Mouse (Mus musculus) thymus, adult 2 months (tissue): Measurements from ENCODE around the gene Matn1. TPM values are rescaled to one million over a fixed set of nuclear protein-coding genes. Genes with fewer than 3 reads are reported as not detected.
A peak's percentile ranks its signal among the peaks of the same experiment; 100 is the strongest.

ENCODE experiments used
- DNase-seq: peaks from one replicate; pipeline ENCODE4 v3.0.0; 2021
- H3K27ac ChIP-seq: fragments of 200-500 bp; 2 replicates; pipeline ENCODE4 v1.5.1; 2012; ENCODE audit warnings: low read length, control low read depth; ENCODE audit not compliant: control insufficient read depth, insufficient read depth
- H3K27me3 ChIP-seq: fragments of 200-500 bp; 2 replicates; pipeline ENCODE4 v1.6.1; 2012; ENCODE audit warnings: mild to moderate bottlenecking, low read length, moderate library complexity, mixed read lengths; ENCODE audit not compliant: control insufficient read depth, insufficient read depth
- H3K36me3 ChIP-seq: fragments of 200-500 bp; 2 replicates; pipeline ENCODE4 v1.6.1; 2012; ENCODE audit warnings: mild to moderate bottlenecking, low read length, moderate library complexity; ENCODE audit not compliant: control insufficient read depth, insufficient read depth
- H3K4me1 ChIP-seq: fragments of 200-500 bp; replicated peaks from 2 replicates; pipeline ENCODE4 v1.6.1; 2012; ENCODE audit warnings: low read length; ENCODE audit not compliant: control insufficient read depth, insufficient read depth
- H3K4me3 ChIP-seq: fragments of 200-500 bp; 2 replicates; pipeline ENCODE4 v1.5.1; 2012; ENCODE audit warnings: mild to moderate bottlenecking, low read length, control low read depth, moderate library complexity; ENCODE audit not compliant: control insufficient read depth, insufficient read depth
- CTCF ChIP-seq: fragments of 200-500 bp; IDR thresholded peaks from 2 replicates; pipeline ENCODE4 v1.5.1; 2012; ENCODE audit warnings: mild to moderate bottlenecking, control low read depth, low read length, moderate library complexity, borderline replicate concordance; ENCODE audit not compliant: control insufficient read depth, poor library complexity, insufficient read depth; ENCODE audit errors: extremely low read depth
- POLR2A ChIP-seq: fragments of 200-500 bp; IDR thresholded peaks from 2 replicates; pipeline ENCODE4 v1.6.1; 2012; ENCODE audit warnings: mild to moderate bottlenecking, low read length, control low read depth, moderate library complexity; ENCODE audit not compliant: control insufficient read depth, poor library complexity, insufficient read depth; ENCODE audit errors: extremely low read depth
- WGBS: fragments of 180-500 bp; shearing (Covaris S2); methylation state at CpG from one replicate; pipeline ENCODE4 v1.1.7; 2018; 5-methylcytosine and 5-hydroxymethylcytosine counted together
- polyA plus RNA-seq: library from polyadenylated mRNA; depleted of rRNA; stranded (reverse); fragments of >200 nt; gene quantifications from 2 replicates; pipeline ENCODE4 v1.2.3, GENCODE M21; 2012

Matn1 gene
- polyA plus RNA-seq, 1 experiment, result 2.1 TPM

GRCm38 (mm10) chr4:130921986-130922385 is 22.2 kb upstream of the Matn1 start:
- Histone ChIP-seq H3K27me3 (no peaks in the 10 kb centered on the region), H3K27ac (peak overlapping the region; percentile 94), H3K4me1 (peaks cover 61% of the 10 kb centered on the region), H3K4me3 (no peak overlapping the region), H3K36me3 (peaks cover 42% of the 10 kb centered on the region)
- TF ChIP-seq POLR2A (no peak), CTCF (no peak)
- WGBS, result 24% methylated on average over 10 of the region's 10 CpGs
- DNase-seq, result peak; percentile 52

GRCm38 (mm10) chr4:130926274-130926673 is 17.9 kb upstream of the Matn1 start:
- H3K27ac ChIP-seq, result no peak overlapping the region
- TF ChIP-seq POLR2A, result no peak
- no peak for TF ChIP-seq CTCF
- DNase-seq, result no peak
- H3K36me3 ChIP-seq, result peaks cover 85% of the 10 kb centered on the region
- 87% methylated on average over 6 of the region's 6 CpGs for WGBS
- no peaks in the 10 kb centered on the region for H3K27me3 ChIP-seq
- peaks cover 20% of the 10 kb centered on the region for H3K4me1 ChIP-seq
- H3K4me3 ChIP-seq, result no peak overlapping the region

GRCm38 (mm10) chr4:130927821-130928220 is 16.4 kb upstream of the Matn1 start:
- DNase-seq, result no peak
- H3K27me3 ChIP-seq, result no peaks in the 10 kb centered on the region
- no peak overlapping the region for H3K4me3 ChIP-seq
- H3K4me1 ChIP-seq, result peaks cover 8% of the 10 kb centered on the region
- no peak overlapping the region for H3K27ac ChIP-seq
- H3K36me3 ChIP-seq, result peaks cover 93% of the 10 kb centered on the region
- TF ChIP-seq CTCF, result no peak
- no peak for TF ChIP-seq POLR2A
- 97% methylated on average over 12 of the region's 12 CpGs for WGBS

- no peak for TF ChIP-seq POLR2A
- TF ChIP-seq CTCF, result no peak
- no peak overlapping the region for H3K27ac ChIP-seq
- no peaks in the 10 kb centered on the region for H3K27me3 ChIP-seq
- DNase-seq, result no peak
- H3K4me1 ChIP-seq, result peaks cover 2% of the 10 kb centered on the region; the same call in 1 of the 2 replicates
- 56% methylated on average over 14 of the region's 14 CpGs for WGBS
- H3K36me3 ChIP-seq, result no peaks in the 10 kb centered on the region
- no peak overlapping the region for H3K4me3 ChIP-seq
Observed at GRCm38 (mm10) chr4:130942644-130943043, 1.5 kb upstream of the Matn1 start.

- Histone ChIP-seq H3K4me1 (peaks cover 2% of the 10 kb centered on the region; the same call in 1 of the 2 replicates), H3K27me3 (no peaks in the 10 kb centered on the region), H3K4me3 (no peak overlapping the region), H3K27ac (no peak overlapping the region), H3K36me3 (no peaks in the 10 kb centered on the region)
- no peak for DNase-seq
- WGBS, result 60% methylated on average over 7 of the region's 7 CpGs
- TF ChIP-seq CTCF, result no peak
- no peak for TF ChIP-seq POLR2A
Observed at GRCm38 (mm10) chr4:130944779-130945178, 594 bp downstream of the Matn1 start.

GRCm38 (mm10) chr4:130947094-130947647 is 3.0 kb downstream of the Matn1 start:
- Histone ChIP-seq H3K27ac (no peak overlapping the region), H3K4me3 (no peak overlapping the region), H3K4me1 (peaks cover 2% of the 10 kb centered on the region; the same call in 1 of the 2 replicates), H3K36me3 (no peaks in the 10 kb centered on the region), H3K27me3 (no peaks in the 10 kb centered on the region)
- WGBS, result 38% methylated on average over 13 of the region's 13 CpGs
- peak; percentile 25 for DNase-seq
- TF ChIP-seq CTCF (no peak), POLR2A (no peak)
